Mouse (Mus musculus) small intestine, adult 2 months (tissue): ENCODE measurements around the gene Spata31d1b. TPM values are rescaled to one million over a fixed set of nuclear protein-coding genes. Genes with fewer than 3 reads are reported as not detected.

Experiments used
- H3K27ac ChIP-seq: fragments of 200-500 bp; 2 replicates; pipeline ENCODE4 v1.5.1; 2012; ENCODE audit warnings: low read depth, low read length, control low read depth, inconsistent platforms; ENCODE audit not compliant: insufficient read depth
- H3K27me3 ChIP-seq: fragments of 200-500 bp; 2 replicates; pipeline ENCODE4 v1.6.1; 2012; ENCODE audit warnings: mild to moderate bottlenecking, moderate library complexity, low read length, inconsistent platforms; ENCODE audit not compliant: control insufficient read depth, insufficient read depth
- H3K36me3 ChIP-seq: fragments of 200-500 bp; 2 replicates; pipeline ENCODE4 v1.6.1; 2012; ENCODE audit warnings: mild to moderate bottlenecking, low read length, control low read depth, inconsistent platforms; ENCODE audit not compliant: control insufficient read depth, insufficient read depth
- H3K4me1 ChIP-seq: fragments of 200-500 bp; 2 replicates; pipeline ENCODE4 v1.6.1; 2012; ENCODE audit warnings: low read length, inconsistent platforms, mixed read lengths; ENCODE audit not compliant: control insufficient read depth, insufficient read depth, insufficient read length
- H3K4me3 ChIP-seq: fragments of 200-500 bp; 2 replicates; pipeline ENCODE4 v1.5.1; 2012; ENCODE audit warnings: low read depth, mild to moderate bottlenecking, control low read depth, inconsistent platforms, low read length, moderate library complexity
- CTCF ChIP-seq: fragments of 200-500 bp; IDR thresholded peaks from 2 replicates; pipeline ENCODE4 v1.5.1; 2012; ENCODE audit warnings: low read depth, mild to moderate bottlenecking, control low read depth, inconsistent platforms, low read length, moderate library complexity, mixed read lengths; ENCODE audit not compliant: insufficient replicate concordance, insufficient read length; ENCODE audit errors: extremely low read depth
- POLR2A ChIP-seq: fragments of 200-500 bp; IDR thresholded peaks from 2 replicates; pipeline ENCODE4 v1.6.1; 2012; ENCODE audit warnings: low read depth, mild to moderate bottlenecking, control low read depth, inconsistent platforms, low read length, moderate library complexity
- WGBS: fragments of 180-500 bp; shearing (Covaris S2); methylation state at CpG from one replicate; pipeline ENCODE4 v1.1.7; 2018; 5-methylcytosine and 5-hydroxymethylcytosine counted together
- polyA plus RNA-seq: library from polyadenylated mRNA; depleted of rRNA; stranded (reverse); fragments of >200 nt; gene quantifications from 2 replicates; pipeline ENCODE4 v1.2.3, GENCODE M21; 2012

Gene Spata31d1b
- polyA plus RNA-seq, 1 experiment: not detected

DNA sequence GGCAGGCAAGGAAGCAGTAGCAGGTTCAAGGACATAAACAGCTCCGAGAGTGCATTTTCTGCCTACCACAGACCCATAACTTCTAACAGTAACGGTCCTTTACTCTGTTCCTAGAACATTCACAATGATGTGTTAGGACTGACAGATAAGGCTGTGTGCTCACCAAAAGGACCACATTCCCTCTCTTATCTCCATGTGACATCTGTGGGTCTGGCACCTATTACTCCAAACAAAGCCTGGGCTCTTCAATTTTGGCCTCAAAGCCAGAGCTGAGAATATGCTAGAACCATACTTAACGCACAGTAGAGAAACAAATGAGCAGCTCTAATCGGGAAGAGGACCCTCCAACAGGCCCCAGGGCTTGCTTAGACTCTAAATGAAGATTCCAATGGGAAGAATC, 32.2 kb upstream of the Spata31d1b start:
- Histone ChIP-seq H3K27me3 (no peaks in the 10 kb centered on the region), H3K27ac (no peak overlapping the region), H3K36me3 (no peaks in the 10 kb centered on the region), H3K4me1 (no peaks in the 10 kb centered on the region), H3K4me3 (no peak overlapping the region)
- WGBS: 68% methylated on average over 4 of the region's 4 CpGs
- no peak for TF ChIP-seq CTCF
- no peak for TF ChIP-seq POLR2A

DNA sequence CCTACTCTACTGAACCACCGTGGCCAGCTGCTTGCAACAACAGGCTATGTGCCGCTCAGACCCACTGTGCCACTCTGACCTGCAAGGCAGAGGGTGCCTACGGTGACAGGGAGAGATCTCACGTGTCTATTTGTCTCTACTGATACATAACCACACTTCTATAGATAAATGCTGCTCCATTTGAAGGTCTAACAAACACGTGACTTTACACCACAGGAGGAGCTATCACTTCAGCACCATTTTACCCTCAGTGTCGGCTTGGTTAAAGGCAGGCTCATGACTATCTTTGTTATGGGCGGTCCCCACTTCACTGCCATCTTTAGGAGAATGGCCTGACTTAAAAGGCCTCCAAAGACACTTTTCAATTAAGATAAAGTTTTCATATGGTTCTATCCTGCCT, 29.5 kb upstream of the Spata31d1b start:
- no peak for TF ChIP-seq POLR2A
- no peak for TF ChIP-seq CTCF
- Histone ChIP-seq H3K4me1 (no peaks in the 10 kb centered on the region), H3K36me3 (no peaks in the 10 kb centered on the region), H3K4me3 (no peak overlapping the region), H3K27ac (no peak overlapping the region), H3K27me3 (no peaks in the 10 kb centered on the region)
- WGBS: 21% methylated on average over 7 of the region's 7 CpGs

DNA sequence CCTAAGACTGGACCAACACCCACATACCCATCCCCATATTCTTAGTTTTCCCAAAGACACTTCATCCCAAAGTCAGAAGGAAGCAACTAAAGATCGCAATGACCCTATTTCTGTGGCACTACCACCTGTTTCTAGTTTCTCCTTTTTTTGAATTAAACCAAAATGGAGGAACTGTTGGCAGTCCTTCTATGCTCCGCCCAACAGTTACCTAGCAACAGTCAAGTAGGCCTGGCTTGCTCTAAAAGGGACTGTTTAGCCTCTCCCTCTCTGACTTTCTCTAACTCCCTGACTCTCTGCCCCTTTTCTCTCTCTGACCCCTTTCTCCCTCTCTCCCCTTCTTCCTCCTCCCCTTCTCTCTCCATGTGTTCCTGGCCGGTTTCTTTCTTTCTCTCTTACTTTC, 26.8 kb upstream of the Spata31d1b start:
- Histone ChIP-seq H3K36me3 (no peaks in the 10 kb centered on the region), H3K4me3 (no peak overlapping the region), H3K27ac (no peak overlapping the region), H3K27me3 (no peaks in the 10 kb centered on the region), H3K4me1 (no peaks in the 10 kb centered on the region)
- 89% methylated on average over 3 of the region's 3 CpGs for WGBS
- TF ChIP-seq CTCF (no peak), POLR2A (no peak)

- Histone ChIP-seq H3K36me3 (no peaks in the 10 kb centered on the region), H3K4me3 (no peak overlapping the region), H3K27me3 (no peaks in the 10 kb centered on the region), H3K4me1 (no peaks in the 10 kb centered on the region), H3K27ac (no peak overlapping the region)
- no peak for TF ChIP-seq CTCF
- WGBS: 68% methylated on average over 13 of the region's 13 CpGs
Measured at GRCm38 (mm10) chr13:59688338-59688770, 23.7 kb upstream of the Spata31d1b start.

GRCm38 (mm10) chr13:59689313-59689712, 22.8 kb upstream of the Spata31d1b start:
- H3K27me3 ChIP-seq: no peaks in the 10 kb centered on the region
- TF ChIP-seq CTCF (no peak), POLR2A (no peak)
- no peaks in the 10 kb centered on the region for H3K36me3 ChIP-seq
- H3K4me3 ChIP-seq: no peak overlapping the region
- H3K27ac ChIP-seq: no peak overlapping the region
- WGBS: 83% methylated on average over 9 of the region's 9 CpGs
- H3K4me1 ChIP-seq: no peaks in the 10 kb centered on the region

DNA sequence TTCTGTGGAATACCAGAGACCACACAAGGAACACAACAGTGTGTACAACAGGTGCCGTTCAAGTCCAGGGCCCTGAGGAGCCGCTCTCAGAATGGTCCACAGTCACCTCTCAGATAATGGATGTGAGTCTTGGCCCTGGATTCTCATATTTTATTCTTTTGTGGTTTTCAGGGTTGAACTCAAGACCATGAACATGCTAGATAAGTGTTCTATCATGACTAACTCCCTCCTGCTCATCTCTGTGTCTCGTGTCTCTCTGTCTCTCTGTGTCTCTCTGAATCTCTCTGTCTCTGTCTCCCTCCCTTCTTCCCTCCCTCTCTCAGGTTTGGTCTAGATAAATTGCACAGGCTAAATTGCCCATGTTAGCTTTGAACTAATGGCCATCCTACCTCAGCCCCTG, 22.2 kb upstream of the Spata31d1b start:
- Histone ChIP-seq H3K36me3 (no peaks in the 10 kb centered on the region), H3K27ac (no peak overlapping the region), H3K27me3 (no peaks in the 10 kb centered on the region), H3K4me3 (no peak overlapping the region), H3K4me1 (no peaks in the 10 kb centered on the region)
- TF ChIP-seq POLR2A: no peak
- no peak for TF ChIP-seq CTCF
- 86% methylated on average over 3 of the region's 3 CpGs for WGBS

DNA sequence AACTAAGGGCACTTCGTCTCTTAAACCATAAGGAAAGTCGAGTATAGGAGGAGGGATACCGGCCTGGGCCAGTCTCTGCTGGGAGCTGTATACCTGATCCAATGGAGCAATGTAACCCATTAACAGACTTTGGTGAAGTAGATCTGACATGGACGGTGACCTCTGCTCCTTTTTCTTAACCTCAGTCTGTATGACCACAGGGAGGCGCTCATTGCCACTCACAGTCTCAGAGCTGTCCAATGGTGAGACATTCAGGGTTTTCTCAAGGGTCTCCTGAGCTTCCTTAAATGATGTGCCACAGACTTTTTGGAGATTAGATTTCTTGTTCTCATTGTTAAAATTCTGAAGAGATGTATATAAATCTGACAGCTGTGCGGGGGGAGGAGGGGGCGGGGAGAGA, 21.5 kb upstream of the Spata31d1b start:
- TF ChIP-seq POLR2A: no peak
- no peak for TF ChIP-seq CTCF
- WGBS: 84% methylated on average over 7 of the region's 7 CpGs

GRCm38 (mm10) chr13:59691478-59691877, 20.6 kb upstream of the Spata31d1b start:
- TF ChIP-seq POLR2A: no peak
- TF ChIP-seq CTCF: no peak
- Histone ChIP-seq H3K27ac (no peak overlapping the region), H3K4me1 (no peaks in the 10 kb centered on the region), H3K36me3 (no peaks in the 10 kb centered on the region), H3K27me3 (no peaks in the 10 kb centered on the region), H3K4me3 (no peak overlapping the region)
- WGBS: 77% methylated on average over 10 of the region's 10 CpGs

More for the DNA sequence above, 21.5 kb upstream of the Spata31d1b start:
- Histone ChIP-seq H3K27ac (no peak overlapping the region), H3K27me3 (no peaks in the 10 kb centered on the region), H3K4me3 (no peak overlapping the region), H3K4me1 (no peaks in the 10 kb centered on the region), H3K36me3 (no peaks in the 10 kb centered on the region)
